Mouse (Mus musculus) CH12.LX (cell line): Measurements from ENCODE around the gene Krba1. TPM values are rescaled to one million over a fixed set of nuclear protein-coding genes. Genes with fewer than 3 reads are reported as not detected.

Experiments used
- DNase-seq: peaks from one replicate; pipeline ENCODE4 v3.0.0-alpha.2; 2013; ENCODE audit errors: extremely low read depth
- H3K27ac ChIP-seq: 2 replicates; pipeline ENCODE4 v1.5.1; 2012; ENCODE audit warnings: low read depth, mild to moderate bottlenecking, control low read depth, moderate library complexity; ENCODE audit not compliant: insufficient read depth
- H3K27me3 ChIP-seq: replicated peaks from 2 replicates; pipeline ENCODE3; 2012; ENCODE audit warnings: inconsistent platforms
- H3K36me3 ChIP-seq, 2 experiments: replicated peaks in 1 of 2; 2 replicates each; pipeline versions ENCODE3 to v1.6.1; 2012; ENCODE audit warnings: inconsistent platforms in 1 of 2, low read length in 1 of 2, mild to moderate bottlenecking in 1 of 2, mixed read lengths in 1 of 2, moderate library complexity in 1 of 2; ENCODE audit not compliant: control insufficient read depth in 1 of 2, insufficient read depth in 1 of 2
- H3K4me1 ChIP-seq, 2 experiments: 2 replicates each; pipeline ENCODE4 v1.6.1; 2012; ENCODE audit warnings: inconsistent platforms in 1 of 2, moderate library complexity in 1 of 2; ENCODE audit not compliant: insufficient read depth in 2 of 2, control insufficient read depth in 1 of 2
- H3K4me2 ChIP-seq: 2 replicates; pipeline ENCODE4 v1.6.1; 2012; ENCODE audit warnings: low read depth, mild to moderate bottlenecking, control low read depth; ENCODE audit not compliant: poor library complexity, insufficient read depth, severe bottlenecking
- H3K4me3 ChIP-seq, 3 experiments: fragments of 150-350 bp in 1 of 3; sonication (generic) in 1 of 3; replicated peaks in 1 of 3; 2 replicates each; pipeline versions ENCODE3 to v1.5.1; 2011 to 2012; ENCODE audit warnings: low read depth in 2 of 3, low read length in 2 of 3, mild to moderate bottlenecking in 2 of 3, moderate library complexity in 2 of 3, control low read depth in 1 of 3, improper control_type of control experiment in 1 of 3, inconsistent platforms in 1 of 3, mixed read lengths in 1 of 3; ENCODE audit not compliant: poor library complexity in 1 of 3
- H3K79me2 ChIP-seq: replicated peaks from 2 replicates; pipeline ENCODE4 v1.6.1; 2012; ENCODE audit warnings: mild to moderate bottlenecking, moderate library complexity; ENCODE audit not compliant: control insufficient read depth, poor library complexity, insufficient read depth, severe bottlenecking; ENCODE audit errors: extremely low read depth
- H3K9ac ChIP-seq: 2 replicates; pipeline ENCODE4 v1.6.1; 2012; ENCODE audit warnings: low read depth, mild to moderate bottlenecking, control low read depth, moderate library complexity; ENCODE audit not compliant: insufficient read depth
- H3K9me3 ChIP-seq: replicated peaks from 2 replicates; pipeline ENCODE3; 2012; ENCODE audit warnings: low read length, inconsistent platforms, mixed read lengths
- CHD1 ChIP-seq: IDR thresholded peaks from 2 replicates; pipeline ENCODE4 v1.6.1; 2012; ENCODE audit warnings: low read depth, low read length, improper control_type of control experiment, inconsistent platforms
- CHD2 ChIP-seq: IDR thresholded peaks from 2 replicates; pipeline ENCODE4 v1.6.1; 2011; ENCODE audit warnings: low read length, improper control_type of control experiment
- CTCF ChIP-seq, 2 experiments: IDR thresholded peaks in 1 of 2; conservative IDR thresholded peaks in 1 of 2; 2 replicates each; pipeline ENCODE4 v1.5.1; 2011 to 2012; ENCODE audit warnings: low read depth in 2 of 2, low read length in 2 of 2, improper control_type of control experiment in 1 of 2, inconsistent platforms in 1 of 2, mild to moderate bottlenecking in 1 of 2, moderate library complexity in 1 of 2
- E2F4 ChIP-seq: IDR thresholded peaks from 2 replicates; pipeline ENCODE4 v1.6.1; 2011; ENCODE audit warnings: low read depth, low read length, improper control_type of control experiment; ENCODE audit not compliant: insufficient replicate concordance
- ELF1 ChIP-seq: IDR thresholded peaks from 2 replicates; pipeline ENCODE4 v1.6.1; 2014; ENCODE audit warnings: low read depth, mild to moderate bottlenecking, inconsistent platforms, low read length, improper control_type of control experiment
- JUN ChIP-seq: IDR thresholded peaks from 2 replicates; pipeline ENCODE4 v1.6.1; 2011; ENCODE audit warnings: low read depth, mild to moderate bottlenecking, low read length, improper control_type of control experiment, moderate library complexity; ENCODE audit not compliant: insufficient read depth
- JUND ChIP-seq: conservative IDR thresholded peaks from 2 replicates; pipeline ENCODE4 v1.6.1; 2011; ENCODE audit warnings: low read depth, low read length, improper control_type of control experiment
- NRF1 ChIP-seq: IDR thresholded peaks from 2 replicates; pipeline ENCODE4 v1.6.1; 2014; ENCODE audit warnings: low read depth, mild to moderate bottlenecking, inconsistent platforms, low read length, improper control_type of control experiment, moderate library complexity
- PAX5 ChIP-seq: IDR thresholded peaks from 2 replicates; pipeline ENCODE4 v1.6.1; 2012; ENCODE audit warnings: low read length, inconsistent platforms, mixed read lengths
- POLR2A ChIP-seq: IDR thresholded peaks from 2 replicates; pipeline ENCODE4 v1.6.1; 2011; ENCODE audit warnings: low read depth, mild to moderate bottlenecking, improper control_type of control experiment, low read length
- RCOR1 ChIP-seq: conservative IDR thresholded peaks from 2 replicates; pipeline ENCODE4 v1.6.1; 2012; ENCODE audit warnings: low read depth, mild to moderate bottlenecking, inconsistent platforms, low read length, improper control_type of control experiment
- TBP ChIP-seq: conservative IDR thresholded peaks from 2 replicates; pipeline ENCODE4 v1.6.1; 2011; ENCODE audit warnings: low read depth, low read length, improper control_type of control experiment
- UBTF ChIP-seq: IDR thresholded peaks from 2 replicates; pipeline ENCODE4 v1.6.1; 2012; ENCODE audit warnings: low read depth, mild to moderate bottlenecking, inconsistent platforms, low read length, improper control_type of control experiment, moderate library complexity
- USF1 ChIP-seq: IDR thresholded peaks from 2 replicates; pipeline ENCODE4 v1.6.1; 2014; ENCODE audit warnings: low read depth, mild to moderate bottlenecking, inconsistent platforms, low read length, improper control_type of control experiment
- USF2 ChIP-seq: conservative IDR thresholded peaks from 2 replicates; pipeline ENCODE4 v1.6.1; 2011; ENCODE audit warnings: low read depth, low read length, improper control_type of control experiment
- ZC3H11A ChIP-seq: IDR thresholded peaks from 2 replicates; pipeline ENCODE4 v1.6.1; 2012; ENCODE audit warnings: low read depth, mild to moderate bottlenecking, inconsistent platforms, low read length, improper control_type of control experiment
- ZKSCAN1 ChIP-seq: IDR thresholded peaks from 2 replicates; pipeline ENCODE4 v1.6.1; 2012; ENCODE audit warnings: low read depth, inconsistent platforms, low read length, improper control_type of control experiment, borderline replicate concordance
- ZMIZ1 ChIP-seq: IDR thresholded peaks from 2 replicates; pipeline ENCODE4 v1.6.1; 2012; ENCODE audit warnings: low read depth, mild to moderate bottlenecking, inconsistent platforms, low read length, improper control_type of control experiment
- dilution Hi-C: fragments of 300-500 bp; cut with MboI; formaldehyde crosslinking; loops from 2 replicates; pipeline ENCODE4 v1.14.3; 2020; ENCODE audit warnings: low sequenced_read_pairs; ENCODE audit not compliant: extremely low pct_unique_long_range_greater_than_20kb, extremely low pct_ligation_motif_present
- in situ Hi-C: fragments of 300-500 bp; cut with MboI; formaldehyde crosslinking; loops from 3 replicates; pipeline ENCODE4 v1.14.3; 2019; ENCODE audit warnings: low sequenced_read_pairs, low pct_ligation_motif_present, low pct_unique_long_range_greater_than_20kb, mixed read lengths
- polyA plus RNA-seq: library from polyadenylated mRNA; unstranded; fragments of >175 nt; gene quantifications from 2 replicates; pipeline ENCODE4 v1.2.1, GENCODE M21; 2012; ENCODE audit warnings: low read depth; ENCODE audit not compliant: insufficient read length
- total RNA-seq, 2 experiments: library from RNA; depleted of rRNA; stranded (reverse); fragments of 300-350 nt in 1 of 2; fragments of >200 nt in 1 of 2; gene quantifications; 2 replicates each; pipeline ENCODE4 v1.2.3; 2012 to 2014

Gene Krba1
- total and polyA plus RNA-seq, 3 experiments: 2.9 to 12.7 (median 9.8) TPM

DNA sequence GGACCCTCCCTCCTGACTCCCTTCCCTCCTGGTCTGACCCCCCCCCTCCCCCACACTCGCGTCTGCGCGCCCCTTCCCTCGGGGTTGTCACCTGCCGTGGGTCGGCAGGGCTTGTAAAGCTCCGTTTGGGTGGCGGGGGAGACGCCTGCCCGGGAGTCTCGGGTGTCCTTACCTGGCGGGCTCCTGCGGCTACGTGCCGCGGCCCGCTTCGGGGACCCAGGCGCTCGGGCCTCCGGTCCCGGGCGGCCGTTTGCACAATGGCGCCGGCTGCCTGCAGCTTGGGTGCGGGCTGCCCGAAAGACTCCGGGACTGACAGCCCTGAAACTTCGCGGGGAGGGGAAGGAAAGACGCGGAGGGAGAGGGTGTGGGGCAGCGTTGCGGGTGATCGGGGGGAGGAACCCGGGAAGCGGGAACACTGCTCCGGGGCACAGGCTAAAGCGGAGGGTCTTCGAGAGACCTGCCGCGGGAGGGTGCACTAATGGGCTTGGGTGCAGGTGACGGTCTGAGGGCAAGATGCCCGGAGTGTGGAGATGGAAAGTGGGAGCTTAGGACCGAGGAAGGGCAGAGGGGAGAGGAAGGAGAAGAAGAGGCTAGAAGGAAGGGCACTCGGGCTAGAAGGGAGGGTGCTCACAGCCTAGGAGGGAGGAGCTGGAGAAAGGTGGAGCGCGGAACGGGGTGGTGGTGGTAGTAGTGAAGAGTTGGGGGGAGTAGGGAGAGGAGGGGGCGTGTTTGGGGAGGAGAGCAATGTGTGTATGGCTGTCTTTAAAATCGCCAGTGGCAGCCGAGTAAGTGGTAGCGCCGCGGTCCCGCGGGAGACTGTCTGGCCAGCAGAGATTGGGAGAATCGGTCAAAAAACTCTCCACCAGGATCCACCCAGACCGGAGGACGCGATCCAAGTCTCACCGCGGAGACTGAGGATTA lies 50.1 kb downstream of the Krba1 start, which contains the start of gene Zfp467:
Gene Zfp467, minus strand, starts transcription at position 645 of the 921 bp plus-strand sequence.
- TF ChIP-seq ELF1: 0 out of 2 replicates have a peak, but pooled peaks have one; percentile 10
- no peak for TF ChIP-seq E2F4
- no peak for TF ChIP-seq POLR2A
- peak; percentile 29; the same call in 1 of the 2 replicates for TF ChIP-seq CHD2
- no peak for TF ChIP-seq NRF1
- TF ChIP-seq USF1: no peak
- no peak for TF ChIP-seq ZKSCAN1
- TF ChIP-seq ZMIZ1: no peak
- no peak for TF ChIP-seq USF2
- TF ChIP-seq UBTF: peak; percentile 91
- no peak for TF ChIP-seq PAX5
- TF ChIP-seq, all 38 proteins: peak for 3
- Histone ChIP-seq H3K27me3 (no peaks in the 10 kb centered on the region), H3K79me2 (no peaks in the 10 kb centered on the region), H3K9ac (peak within 1 kb of the TSS; percentile 66), H3K36me3 (peaks cover 4 to 20% of the 10 kb centered on the region in 2 experiments), H3K4me1 (peaks cover 18 to 61% of the 10 kb centered on the region in 2 experiments), H3K27ac (no peak within 1 kb of the TSS), H3K9me3 (peaks cover 15% of the 10 kb centered on the region), H3K4me3 (peak within 1 kb of the TSS; percentile 59 to 71 (median 67)), H3K4me2 (peak within 1 kb of the TSS; percentile 89)
- dilution Hi-C loops: no loop called here
- DNase-seq: no peak
- in situ Hi-C loops: no loop called here

DNA sequence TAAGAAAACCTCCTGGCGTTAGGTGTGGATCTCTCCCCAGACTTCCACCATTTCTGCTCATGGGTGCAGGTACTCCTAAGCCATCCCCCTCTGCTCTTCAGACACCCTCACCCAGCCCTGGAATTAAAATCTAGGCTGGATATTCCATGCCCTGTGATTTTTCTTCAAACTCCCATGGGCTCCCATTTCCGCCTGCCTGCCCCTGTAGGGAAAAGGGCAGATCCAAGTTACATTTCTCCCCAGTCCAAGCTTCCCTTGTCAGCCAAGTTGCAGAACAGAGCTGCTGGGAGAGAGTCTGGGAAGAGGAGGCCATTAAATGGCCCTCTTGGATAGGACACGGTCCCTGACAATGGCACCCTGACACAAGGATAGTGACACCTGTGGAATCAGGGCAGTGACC lies 50.9 kb downstream of the Krba1 start:
- Histone ChIP-seq H3K4me3 (no peak overlapping the region), H3K4me1 (peaks cover 18 to 53% of the 10 kb centered on the region in 2 experiments), H3K36me3 (peaks cover 2 to 14% of the 10 kb centered on the region in 2 experiments), H3K27me3 (no peaks in the 10 kb centered on the region)
- TF ChIP-seq ZC3H11A (no peak), CTCF (conservative IDR thresholded peaks at IDR 0.05 in 1 of 2, IDR thresholded peaks at IDR 0.05 in 1 of 2; ENCODE audit: low read depth in 2 of 2, low read length in 2 of 2) (no peak), JUN (no peak), JUND (no peak), RCOR1 (no peak), CHD1 (no peak), TBP (no peak)
- TF ChIP-seq, all 38 proteins: peak for 0
- Histone ChIP-seq H3K4me2 (peak overlapping the region; percentile 89; the same call in 1 of the 2 replicates), H3K9ac (no peak overlapping the region), H3K79me2 (no peaks in the 10 kb centered on the region), H3K27ac (no peak overlapping the region), H3K9me3 (peaks cover 13% of the 10 kb centered on the region)
- in situ Hi-C loops (no loop called here), dilution Hi-C loops (no loop called here)
- DNase-seq: no peak
